Mouse (Mus musculus) heart, adult 2 months (tissue): ENCODE measurements around the gene Trpm3.

Source experiments
- CTCF ChIP-seq: fragments of 200-600 bp; IDR thresholded peaks from 2 replicates; pipeline ENCODE4 v1.8.1; 2022; ENCODE audit warnings: antibody characterized with exemption, mild to moderate bottlenecking, moderate library complexity
- EP300 ChIP-seq: fragments of 200-500 bp; IDR thresholded peaks from 2 replicates; pipeline ENCODE4 v1.6.1; 2011; ENCODE audit warnings: low read depth, low read length, control low read depth; ENCODE audit not compliant: insufficient read depth
- POLR2A ChIP-seq: fragments of 200-500 bp; IDR thresholded peaks from 2 replicates; pipeline ENCODE4 v1.6.1; 2011; ENCODE audit warnings: mild to moderate bottlenecking, low read depth, low read length, control low read depth; ENCODE audit not compliant: insufficient read depth

- TF ChIP-seq POLR2A (no peak), EP300 (no peak), CTCF (no peak)
Measured at GRCm38 (mm10) chr19:23018186-23018727, 879.4 kb downstream of the Trpm3 start.
